Mouse (Mus musculus) ovary, adult 18-20 months (tissue): ENCODE results near the gene Gm12184.
"Not testable (repeated sequence)": the region's sequence is repeated elsewhere in the genome, so short reads cannot be mapped to it uniquely, and the experiment has no call there.

ENCODE experiments used
- DNase-seq: peaks from one replicate; pipeline ENCODE4 v3.0.0; 2022; ENCODE audit warnings: low spot score, mixed read lengths

The Gm12184 gene

GRCm38 (mm10) chr11:48825979-48826751 is at the start of gene Gm12184, which contains the start of gene Trim7:
TSS of gene Gm12184 (minus strand) at chr11:48826655.
TSS of gene Trim7 (plus strand) at chr11:48826140.
- not testable (repeated sequence) for DNase-seq

- DNase-seq, result not testable (repeated sequence)
These were observed 48.9 kb upstream of the Gm12184 start for GRCm38 (mm10) chr11:48875343-48875837.

- DNase-seq, result no peak
These were observed 48.0 kb upstream of the Gm12184 start for GRCm38 (mm10) chr11:48874465-48874864.

- DNase-seq, result no peak
These were observed 47.3 kb upstream of the Gm12184 start for GRCm38 (mm10) chr11:48873591-48874290.

- DNase-seq, result no peak
These were observed 46.3 kb upstream of the Gm12184 start for GRCm38 (mm10) chr11:48872695-48873300.

GRCm38 (mm10) chr11:48871817-48872541 is 45.5 kb upstream of the Gm12184 start:
- DNase-seq, result no peak

GRCm38 (mm10) chr11:48871201-48871772 is 44.8 kb upstream of the Gm12184 start, which contains the start of gene Irgm1:
TSS of gene Irgm1 (minus strand) at chr11:48871683.
- peak; percentile 48 for DNase-seq

- DNase-seq, result no peak
These were observed 44.3 kb upstream of the Gm12184 start for GRCm38 (mm10) chr11:48870781-48871180.

- DNase-seq, result no peak
These were observed 43.1 kb upstream of the Gm12184 start for GRCm38 (mm10) chr11:48869380-48870110.

- no peak for DNase-seq
These were observed 40.0 kb upstream of the Gm12184 start for GRCm38 (mm10) chr11:48866481-48866880.

GRCm38 (mm10) chr11:48863808-48864207 is 37.4 kb upstream of the Gm12184 start:
- DNase-seq, result no peak

- DNase-seq, result no peak
These were observed 36.4 kb upstream of the Gm12184 start for GRCm38 (mm10) chr11:48862784-48863319.

GRCm38 (mm10) chr11:48859014-48859413 is 32.6 kb upstream of the Gm12184 start:
- no peak for DNase-seq

GRCm38 (mm10) chr11:48853474-48854180 is 27.2 kb upstream of the Gm12184 start:
- DNase-seq, result peak; percentile 74

GRCm38 (mm10) chr11:48852624-48853473 is 26.4 kb upstream of the Gm12184 start:
- DNase-seq, result no peak

GRCm38 (mm10) chr11:48852190-48852589 is 25.7 kb upstream of the Gm12184 start:
- DNase-seq, result no peak

GRCm38 (mm10) chr11:48851270-48851995 is 25.0 kb upstream of the Gm12184 start:
- no peak for DNase-seq

- DNase-seq, result no peak
These were observed 23.8 kb upstream of the Gm12184 start for GRCm38 (mm10) chr11:48850240-48850639.
